Mouse (Mus musculus) adipocyte (in vitro differentiated cells): ENCODE results near the gene Prr14l.
"Not testable (repeated sequence)": the region's sequence is repeated elsewhere in the genome, so short reads cannot be mapped to it uniquely, and the experiment has no call there.

ENCODE experiments used
- DNase-seq: peaks from one replicate; pipeline ENCODE4 v3.0.0-alpha.2; 2016; ENCODE audit warnings: low spot score

The Prr14l gene

DNA sequence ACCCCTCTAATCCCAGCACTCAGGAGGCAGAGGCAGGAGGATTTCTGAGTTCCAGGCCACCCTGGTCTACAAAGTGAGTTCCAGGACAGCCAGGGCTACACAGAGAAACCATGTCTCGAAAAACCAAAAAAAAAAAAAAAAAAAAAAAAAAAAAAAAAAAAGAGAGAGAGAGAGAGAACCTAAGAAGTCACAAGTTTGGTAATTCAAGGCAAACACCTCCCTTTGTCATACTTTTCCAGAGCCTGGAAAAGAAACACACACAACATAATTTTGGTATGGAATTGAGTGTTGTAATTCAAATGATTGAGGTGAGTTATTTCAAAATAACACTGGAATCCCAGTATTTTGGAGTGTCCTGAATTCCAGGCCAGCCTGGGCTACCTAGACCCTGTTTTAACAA is 67.6 kb downstream of the Prr14l start:
- DNase-seq = not testable (repeated sequence)

DNA sequence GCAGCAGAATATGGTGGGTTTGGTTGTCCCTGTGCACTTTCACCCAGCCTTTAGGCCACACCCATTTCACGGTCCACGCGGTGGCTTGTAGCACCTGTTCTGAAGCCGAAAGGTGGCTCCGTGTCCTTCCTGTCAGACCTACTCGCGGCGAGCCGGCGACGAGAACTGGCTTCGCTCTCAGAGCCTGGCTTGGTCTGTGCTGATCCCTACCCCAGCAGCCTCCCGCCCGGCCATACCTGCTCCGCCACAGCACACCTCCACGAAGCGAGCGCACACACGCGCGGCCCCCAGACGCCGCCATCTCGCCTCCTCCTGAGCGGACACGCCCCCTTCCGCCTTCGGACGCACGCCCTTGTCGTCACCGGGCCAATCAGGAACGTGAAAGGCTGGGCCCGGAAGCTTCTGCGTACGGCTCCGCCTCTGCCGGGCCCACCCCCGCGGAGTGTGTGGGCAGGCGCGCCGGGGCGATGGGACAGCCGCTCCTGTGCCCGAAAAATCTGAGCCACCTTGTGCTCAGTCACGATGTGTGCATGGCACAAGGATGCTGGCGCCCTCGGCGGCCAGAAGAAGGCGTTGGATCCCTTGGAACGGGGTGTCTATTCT is 68.6 kb downstream of the Prr14l start, which contains the start of gene Pisd:
Gene Pisd, minus strand, starts transcription at position 334 of the 603 bp plus-strand sequence.
- peak; percentile 94 for DNase-seq

DNA sequence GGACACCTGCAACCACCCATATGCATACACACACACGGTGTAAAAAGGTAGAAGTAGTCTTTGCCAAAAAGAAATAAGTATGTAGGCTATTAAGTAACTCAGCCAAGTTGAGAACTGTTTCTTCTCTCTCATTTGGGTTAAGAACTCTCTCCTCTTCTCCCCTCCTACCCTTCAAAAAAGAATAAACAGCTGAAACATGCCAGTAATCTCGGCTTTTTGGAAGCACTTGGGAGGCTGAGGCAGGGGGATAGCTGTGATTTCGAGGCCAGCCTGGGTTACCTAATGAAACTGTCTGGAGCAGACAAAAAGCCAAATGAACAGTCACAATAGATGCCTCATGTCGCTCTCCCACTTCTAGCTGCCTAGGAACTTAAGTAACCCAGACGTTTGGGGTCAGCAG is 69.3 kb downstream of the Prr14l start:
- no peak for DNase-seq

- DNase-seq = no peak
These were observed 72.5 kb downstream of the Prr14l start for GRCm38 (mm10) chr5:32781596-32781995.

GRCm38 (mm10) chr5:32778168-32778567 is 75.9 kb downstream of the Prr14l start:
- DNase-seq = no peak

- no peak for DNase-seq
These were observed 81.7 kb downstream of the Prr14l start for GRCm38 (mm10) chr5:32772361-32772760.

DNA sequence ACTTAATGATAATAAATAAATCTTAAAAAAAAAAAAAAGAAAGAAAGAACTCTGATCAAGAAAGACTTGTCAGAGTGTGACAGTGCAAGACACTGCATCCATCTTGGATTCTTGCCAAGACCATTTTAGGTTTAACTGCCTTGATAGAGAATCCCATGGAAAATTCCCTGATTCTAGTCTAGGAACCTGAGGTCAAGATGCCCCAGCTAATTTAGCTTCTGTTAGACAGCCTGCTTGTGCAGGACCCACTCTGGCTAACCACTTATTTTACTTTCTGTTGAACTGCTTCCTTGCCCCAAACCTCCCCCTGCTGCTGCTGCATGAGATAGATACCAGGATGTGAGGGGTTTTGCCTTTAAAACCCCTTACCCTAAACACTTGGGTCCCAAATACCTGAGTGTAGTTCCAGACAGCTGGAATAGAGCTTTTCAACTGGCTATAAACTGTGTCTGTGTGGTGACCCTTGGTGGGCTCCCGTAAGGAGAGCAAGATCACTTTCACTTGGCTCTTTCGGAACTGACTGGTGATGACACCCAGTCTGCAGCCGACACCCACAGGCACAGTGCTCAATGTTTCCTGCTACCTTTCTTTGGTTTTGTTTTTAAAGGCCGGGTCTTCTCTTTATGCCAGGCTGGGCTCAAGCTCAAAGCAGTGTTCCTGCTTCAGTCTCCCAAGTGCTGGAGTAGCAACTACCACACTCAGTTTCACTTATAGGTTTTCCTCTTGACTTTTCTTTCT is 86.3 kb downstream of the Prr14l start:
- DNase-seq = no peak

DNA sequence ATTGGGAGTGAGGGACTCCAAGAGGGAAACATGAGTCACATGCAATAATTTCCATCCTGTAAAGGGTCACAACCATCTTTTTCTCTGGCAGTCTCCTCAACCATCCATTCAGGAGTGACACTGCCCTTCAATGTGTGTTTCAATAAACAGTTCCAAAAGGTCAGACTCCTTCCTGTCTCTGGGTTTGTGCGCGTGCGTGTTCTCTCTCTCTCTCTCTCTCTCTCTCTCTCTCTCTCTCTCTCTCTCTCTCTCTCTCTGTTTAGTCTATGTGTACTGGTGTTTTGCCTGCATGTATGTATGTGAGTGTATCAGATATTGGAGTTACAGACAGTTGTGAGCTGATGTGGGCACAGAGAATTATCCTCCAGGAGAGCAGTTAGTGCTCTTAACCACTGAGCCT is 87.1 kb downstream of the Prr14l start:
- DNase-seq = no peak

DNA sequence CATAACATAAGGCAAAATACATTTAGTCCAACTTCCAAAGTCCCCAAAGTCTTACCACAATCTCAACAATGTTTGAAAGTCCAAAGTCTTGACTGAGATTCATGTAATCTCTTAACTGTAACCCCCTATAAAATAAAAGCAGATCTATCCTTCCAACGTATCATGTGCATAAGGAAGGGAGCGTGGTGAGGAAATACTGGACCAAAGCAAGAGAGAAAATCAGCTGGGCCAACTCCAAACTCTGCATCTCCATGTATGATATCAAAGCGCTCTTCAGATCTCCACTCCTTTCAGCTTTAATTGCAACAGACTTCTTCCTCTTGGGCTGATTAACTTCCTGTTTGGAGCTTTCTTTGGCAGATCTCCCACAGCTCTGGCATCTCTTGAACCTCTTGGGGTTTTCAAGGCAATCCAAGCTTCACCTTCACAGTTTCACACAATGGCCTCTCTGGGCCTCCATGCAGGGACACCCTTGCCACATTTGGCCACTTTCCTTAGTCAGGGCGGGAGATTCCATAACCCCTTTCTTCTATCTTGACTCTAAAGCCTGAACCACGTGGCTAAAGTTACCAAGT is 92.4 kb downstream of the Prr14l start:
- peak; percentile 62 for DNase-seq

DNA sequence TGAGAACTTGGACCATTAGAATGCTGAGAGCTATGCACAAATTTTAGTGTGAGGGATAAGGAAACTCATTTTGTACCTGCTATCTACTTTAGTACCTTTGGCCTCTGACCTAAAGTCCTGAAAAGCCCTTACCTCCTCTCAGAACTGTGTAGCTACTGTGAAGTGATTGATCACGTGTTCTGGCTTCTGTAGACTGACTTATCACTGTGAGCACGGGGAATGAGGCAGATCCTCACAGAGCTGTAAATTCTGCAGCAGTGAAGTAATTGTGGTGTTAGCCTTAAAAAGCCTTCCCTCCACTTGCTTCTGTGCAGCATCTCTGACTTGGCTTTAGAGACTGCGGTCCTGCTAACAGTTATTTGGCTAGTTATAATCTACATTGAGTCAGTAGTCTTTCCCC is 93.3 kb downstream of the Prr14l start:
- DNase-seq = no peak

DNA sequence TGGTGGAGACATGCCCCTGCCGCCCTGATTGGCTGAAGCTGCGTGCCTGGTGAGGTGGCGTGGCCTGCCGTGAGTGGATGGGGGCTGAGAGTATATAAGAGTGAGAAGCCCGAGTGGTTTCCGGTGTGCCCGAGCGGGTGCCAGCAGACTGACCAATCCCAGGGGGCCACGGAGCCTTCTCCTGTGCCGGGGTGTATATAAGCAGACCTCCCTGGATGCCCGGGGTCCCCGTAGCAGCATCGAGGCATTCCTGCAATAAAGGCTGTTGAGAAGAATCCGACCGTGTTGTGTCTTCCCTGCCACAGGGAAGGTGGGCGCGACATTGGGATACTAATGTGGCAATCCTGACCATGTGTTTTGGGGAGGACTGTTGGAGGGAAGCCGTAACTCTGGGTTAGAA is 93.7 kb downstream of the Prr14l start:
- not testable (repeated sequence) for DNase-seq

DNA sequence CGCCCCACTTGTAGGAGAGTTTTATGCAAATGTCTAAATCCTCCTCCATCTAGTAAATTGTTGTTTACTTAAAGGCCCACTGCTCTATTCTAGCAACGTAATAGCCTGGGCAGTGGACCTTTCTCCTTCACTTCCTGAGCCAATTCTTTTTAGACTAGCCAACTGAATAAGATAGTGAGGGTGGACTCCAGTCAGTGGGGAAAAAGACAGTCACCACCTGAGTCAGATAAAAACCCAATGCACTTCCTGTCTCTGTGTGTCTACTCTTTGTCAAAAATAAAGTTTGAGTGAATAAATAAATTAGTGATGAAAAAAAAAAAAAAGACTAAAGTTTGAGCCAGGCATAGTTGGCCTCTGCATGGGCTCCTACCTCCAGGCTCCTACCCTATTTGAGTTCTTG is 94.4 kb downstream of the Prr14l start:
- DNase-seq = no peak

DNA sequence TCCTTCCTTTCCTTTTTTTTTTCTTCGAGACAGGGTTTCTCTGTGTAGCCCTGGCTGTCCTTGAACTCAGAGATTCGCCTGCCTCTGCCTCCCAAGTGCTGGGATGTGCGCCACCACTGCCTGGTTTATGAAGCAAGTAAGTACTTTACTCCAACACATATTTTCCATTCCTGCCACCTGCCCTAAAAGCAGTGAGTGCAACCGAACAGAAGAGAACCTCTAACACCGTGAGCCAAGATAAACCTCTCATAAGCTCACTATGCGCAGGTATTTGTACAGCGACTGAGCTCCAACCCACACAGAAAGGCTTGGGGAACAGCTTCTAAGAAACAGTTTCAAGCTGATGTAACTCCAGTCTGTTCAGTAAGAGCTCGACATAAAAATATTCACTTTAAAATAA is 97.9 kb downstream of the Prr14l start:
- DNase-seq = no peak

DNA sequence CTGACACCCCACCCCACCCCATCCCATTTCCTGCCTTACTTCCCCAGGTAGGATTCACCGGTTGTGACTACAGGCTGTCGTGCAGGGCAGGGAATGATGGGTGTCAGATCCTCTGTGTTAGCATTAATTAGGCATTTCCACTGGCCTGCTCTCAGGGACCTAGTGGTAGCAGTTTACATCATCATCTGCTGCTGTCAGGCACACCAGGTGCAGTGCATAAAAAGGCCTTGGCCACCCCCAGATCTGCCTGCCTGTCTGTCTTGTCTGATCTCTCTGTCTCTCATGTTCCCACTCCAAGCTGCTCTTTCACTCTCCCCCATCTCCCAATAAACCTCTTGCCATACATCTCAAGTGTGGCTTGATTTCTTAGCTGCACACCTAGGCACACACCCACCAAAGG is 102.3 kb downstream of the Prr14l start:
- DNase-seq = no peak

- no peak for DNase-seq
These were observed 105.1 kb downstream of the Prr14l start for GRCm38 (mm10) chr5:32748936-32749335.

GRCm38 (mm10) chr5:32747650-32748375 is 106.2 kb downstream of the Prr14l start:
- DNase-seq = peak; percentile 81

DNA sequence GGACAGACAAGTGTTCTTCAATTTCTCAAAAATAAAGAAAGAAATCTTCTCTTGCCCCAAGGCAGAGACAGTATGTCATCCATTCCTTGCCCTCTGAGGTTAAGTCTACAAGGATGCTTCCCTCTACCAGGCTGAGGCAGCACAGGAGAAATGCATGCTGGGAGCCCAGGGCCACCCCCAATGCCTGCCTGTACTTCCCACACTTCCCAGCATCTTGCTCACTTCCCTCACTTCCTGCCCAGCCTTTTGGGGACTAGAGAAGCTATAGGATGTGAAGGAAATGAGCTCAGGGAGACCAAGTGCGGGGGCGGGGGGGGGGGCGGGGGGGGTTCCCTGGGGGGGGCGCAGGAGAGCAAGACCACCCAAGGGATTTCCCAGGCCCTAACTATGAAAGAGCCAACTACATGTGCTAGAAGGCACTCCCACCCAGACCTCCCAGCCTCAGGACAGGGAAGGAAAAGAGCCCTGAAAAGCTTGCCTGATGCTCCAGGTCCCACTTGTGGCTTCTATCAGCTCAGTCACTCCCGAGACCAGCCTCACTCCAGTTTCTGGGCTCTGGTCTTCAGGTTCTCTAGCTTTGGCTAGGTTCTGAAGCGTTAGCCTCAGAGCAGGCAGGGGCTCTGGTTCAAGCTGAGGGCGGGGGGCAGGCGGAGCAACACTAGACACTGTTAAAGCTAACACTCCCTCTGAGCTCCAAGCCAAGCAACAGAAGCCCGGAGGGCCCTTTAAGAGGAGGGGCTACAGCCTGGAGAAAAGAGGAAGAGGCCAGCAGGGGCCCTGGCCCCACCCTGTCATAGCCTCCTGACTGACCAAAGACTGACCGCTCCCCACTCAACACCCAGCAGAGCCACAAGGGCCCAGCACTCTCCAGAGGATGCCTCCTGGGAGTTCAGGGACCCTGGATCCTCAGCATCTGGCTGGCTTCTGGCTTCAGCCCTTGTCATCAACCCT is 108.1 kb downstream of the Prr14l start:
- DNase-seq = peak; percentile 82

DNA sequence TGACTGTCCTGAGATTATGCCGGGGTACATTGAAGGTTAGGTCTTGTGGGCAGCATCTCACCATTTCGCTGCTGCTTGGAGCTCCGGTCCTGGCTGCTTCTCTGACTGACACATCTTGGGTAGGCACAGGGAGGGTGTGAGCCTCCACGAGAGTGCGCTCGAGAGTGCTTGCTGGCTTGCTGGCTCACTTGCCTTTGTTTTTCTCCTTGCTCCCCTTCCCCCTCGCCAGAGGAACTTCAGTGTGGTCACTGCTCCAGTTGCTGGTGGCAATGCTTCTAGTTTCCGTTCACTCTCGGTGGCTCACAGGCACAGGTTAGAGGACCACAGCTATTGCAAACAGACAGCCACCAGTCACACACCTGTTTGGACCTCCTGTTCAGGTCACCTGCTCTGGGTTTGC is 111.9 kb downstream of the Prr14l start:
- no peak for DNase-seq

- not testable (repeated sequence) for DNase-seq
These were observed 112.7 kb downstream of the Prr14l start for GRCm38 (mm10) chr5:32741377-32741776.

- not testable (repeated sequence) for DNase-seq
These were observed 113.2 kb downstream of the Prr14l start for GRCm38 (mm10) chr5:32740850-32741249.

GRCm38 (mm10) chr5:32740138-32740537 is 113.9 kb downstream of the Prr14l start:
- DNase-seq = no peak
